Mouse (Mus musculus) spleen, adult 2 months (tissue): ENCODE data around the gene Taar7a. TPM values are rescaled to one million over a fixed set of nuclear protein-coding genes. Genes with fewer than 3 reads are reported as not detected.

Experiments
- DNase-seq, 2 experiments: peaks; one replicate each; pipeline versions ENCODE4 v3.0.0 to v3.0.0-alpha.2; 2012 to 2021; ENCODE audit warnings: low spot score in 2 of 2, low read depth in 1 of 2
- H3K27ac ChIP-seq: fragments of 200-500 bp; 2 replicates; pipeline ENCODE4 v1.5.1; 2012; ENCODE audit warnings: low read length, inconsistent platforms; ENCODE audit not compliant: insufficient read depth
- H3K27me3 ChIP-seq: fragments of 200-500 bp; 2 replicates; pipeline ENCODE4 v1.6.1; 2012; ENCODE audit warnings: mild to moderate bottlenecking, moderate library complexity, low read length, inconsistent platforms; ENCODE audit not compliant: control insufficient read depth, insufficient read depth
- H3K36me3 ChIP-seq: fragments of 200-500 bp; 2 replicates; pipeline ENCODE4 v1.6.1; 2012; ENCODE audit warnings: mild to moderate bottlenecking, low read length, inconsistent platforms; ENCODE audit not compliant: control insufficient read depth, insufficient read depth
- H3K4me1 ChIP-seq: fragments of 200-500 bp; 2 replicates; pipeline ENCODE4 v1.6.1; 2011; ENCODE audit warnings: inconsistent platforms; ENCODE audit not compliant: control insufficient read depth, insufficient read depth, insufficient read length
- H3K4me3 ChIP-seq: fragments of 200-500 bp; 2 replicates; pipeline ENCODE4 v1.5.1; 2011; ENCODE audit warnings: mild to moderate bottlenecking, inconsistent platforms; ENCODE audit not compliant: insufficient read depth, insufficient read length; ENCODE audit errors: extremely low read depth
- CTCF ChIP-seq: fragments of 200-500 bp; IDR thresholded peaks from 2 replicates; pipeline ENCODE4 v1.5.1; 2011; ENCODE audit warnings: mild to moderate bottlenecking, inconsistent platforms; ENCODE audit not compliant: insufficient read depth, insufficient read length, insufficient replicate concordance; ENCODE audit errors: extremely low read depth
- POLR2A ChIP-seq: fragments of 200-500 bp; IDR thresholded peaks from 2 replicates; pipeline ENCODE4 v1.6.1; 2011; ENCODE audit warnings: low read depth, low read length, inconsistent platforms
- WGBS: fragments of 180-500 bp; shearing (Covaris S2); methylation state at CpG from one replicate; pipeline ENCODE4 v1.1.7; 2018; 5-methylcytosine and 5-hydroxymethylcytosine counted together
- polyA plus RNA-seq: library from polyadenylated mRNA; depleted of rRNA; stranded (reverse); fragments of >200 nt; gene quantifications from 2 replicates; pipeline ENCODE4 v1.2.3, GENCODE M21; 2012; rRNA removed

Gene Taar7a
- not detected in 2 replicates for polyA plus RNA-seq

DNA sequence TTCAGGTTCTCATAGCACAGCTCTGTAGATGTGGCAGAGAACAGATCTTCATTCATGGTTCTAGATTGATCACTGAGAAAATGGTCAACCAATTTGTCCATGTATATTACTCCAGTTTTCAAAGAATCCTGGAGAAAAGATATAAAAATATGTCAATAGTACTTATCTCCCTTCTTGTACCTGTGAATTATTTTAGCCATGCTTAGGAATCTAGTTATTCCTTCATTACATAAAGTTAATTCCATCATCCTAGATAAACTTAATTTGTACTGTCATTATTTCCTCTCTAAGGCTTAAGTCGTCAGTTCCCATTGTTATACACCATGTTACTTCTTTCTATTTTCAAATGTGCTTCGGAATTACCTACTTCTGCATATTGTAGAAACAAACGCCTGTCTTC lies at the start of gene Taar7a:
Taar7a (minus strand) TSS at position 101 of the 400 bp plus-strand sequence.
- no peak for DNase-seq
- TF ChIP-seq CTCF (no peak), POLR2A (no peak)
- no peaks in the 10 kb centered on the region for H3K4me1 ChIP-seq
- H3K27ac ChIP-seq = no peak within 1 kb of the TSS
- H3K27me3 ChIP-seq = no peaks in the 10 kb centered on the region
- no peaks in the 10 kb centered on the region for H3K36me3 ChIP-seq
- 84% methylated on average over 3 of the region's 3 CpGs for WGBS
- H3K4me3 ChIP-seq = no peak within 1 kb of the TSS

DNA sequence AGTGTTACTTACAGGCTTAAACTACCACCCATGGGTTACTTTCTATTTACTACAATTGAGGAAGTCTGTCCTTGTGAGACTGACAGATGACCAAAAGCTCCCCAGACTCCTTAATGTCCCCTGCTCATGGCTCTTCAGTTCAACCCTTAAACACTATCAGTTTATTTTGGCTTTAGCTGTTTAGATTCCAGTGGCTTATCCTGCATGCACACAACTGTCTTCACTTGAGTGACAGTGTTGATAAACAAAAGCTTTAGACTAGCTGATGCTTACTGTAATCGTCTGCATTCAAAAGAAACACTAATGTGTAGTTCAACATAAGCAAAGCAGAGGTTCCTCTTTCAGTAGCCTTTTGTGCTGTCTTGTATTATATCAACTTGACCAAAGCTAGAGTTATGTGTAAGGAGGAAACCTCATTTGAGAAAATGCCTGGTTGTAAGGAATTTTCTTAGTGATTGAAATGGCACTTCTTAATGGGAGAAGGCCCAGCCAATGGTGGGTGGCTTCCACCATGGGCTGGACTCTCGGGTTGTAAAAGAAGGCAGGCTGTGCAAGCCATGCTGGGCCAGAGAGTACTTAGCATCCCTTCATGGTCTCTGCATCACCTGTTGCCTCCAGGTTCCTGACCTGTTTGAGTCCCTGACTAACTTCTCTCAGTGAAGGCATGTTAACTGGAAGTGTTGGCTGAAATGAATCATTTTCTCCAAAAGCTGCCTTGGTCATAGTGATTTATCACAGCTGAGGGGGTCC lies 47.0 kb upstream of the Taar7a start:
- H3K27me3 ChIP-seq = no peaks in the 10 kb centered on the region
- WGBS = 70% methylated on average over 2 of the region's 2 CpGs
- H3K36me3 ChIP-seq = no peaks in the 10 kb centered on the region
- H3K4me3 ChIP-seq = no peak overlapping the region
- DNase-seq = no peak
- no peaks in the 10 kb centered on the region for H3K4me1 ChIP-seq
- no peak overlapping the region for H3K27ac ChIP-seq
- TF ChIP-seq CTCF (no peak), POLR2A (no peak)

DNA sequence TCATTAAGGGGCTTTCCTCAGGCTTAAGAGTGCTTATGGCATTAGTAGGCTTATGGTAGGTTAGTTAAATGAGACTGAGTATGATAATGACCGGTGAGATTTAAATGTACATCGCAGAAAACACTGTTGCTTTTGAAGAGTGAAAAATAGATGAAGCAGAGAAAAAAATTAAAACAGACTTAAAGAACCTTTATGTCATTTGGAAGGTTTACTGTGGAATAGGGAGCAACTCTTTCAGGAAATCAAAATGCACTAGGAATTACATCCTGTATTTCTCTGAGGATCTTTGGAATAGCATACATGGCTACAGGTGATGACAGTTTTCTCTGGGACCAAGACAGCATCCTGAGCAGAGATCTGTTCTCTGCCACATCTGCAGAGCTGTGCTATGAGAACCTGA lies 44.0 kb upstream of the Taar7a start, which contains the start of gene Taar7e:
Taar7e (plus strand) TSS at position 301 of the 400 bp plus-strand sequence.
- no peak within 1 kb of the TSS for H3K4me3 ChIP-seq
- DNase-seq = no peak
- H3K27me3 ChIP-seq = no peaks in the 10 kb centered on the region
- no peaks in the 10 kb centered on the region for H3K4me1 ChIP-seq
- no peak within 1 kb of the TSS for H3K27ac ChIP-seq
- WGBS = 94% methylated on average over 2 of the region's 2 CpGs
- no peak for TF ChIP-seq POLR2A
- no peaks in the 10 kb centered on the region for H3K36me3 ChIP-seq

DNA sequence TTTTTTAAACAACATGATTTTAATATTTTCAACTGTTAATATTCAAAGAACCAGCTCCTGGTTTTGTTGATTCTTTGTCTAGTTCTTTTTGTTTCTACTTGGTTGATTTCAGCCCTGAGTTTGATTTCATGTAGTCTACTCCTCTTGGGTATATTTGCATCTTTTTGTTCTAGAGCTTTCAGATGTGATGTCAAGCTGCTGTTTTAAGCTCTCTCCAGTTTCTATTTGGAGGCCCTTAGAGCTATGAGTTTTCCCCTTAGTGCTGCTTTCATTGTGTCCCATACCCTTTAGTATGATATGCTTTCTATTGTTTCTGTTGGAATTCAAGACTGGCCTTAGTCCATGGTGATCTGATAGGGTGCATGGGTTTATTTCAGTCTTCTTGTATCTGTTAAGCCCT lies 38.1 kb upstream of the Taar7a start:
- Histone ChIP-seq H3K27me3 (no peaks in the 10 kb centered on the region), H3K4me1 (no peaks in the 10 kb centered on the region), H3K4me3 (no peak overlapping the region), H3K27ac (no peak overlapping the region), H3K36me3 (no peaks in the 10 kb centered on the region)
- DNase-seq = no peak
- TF ChIP-seq CTCF (no peak), POLR2A (no peak)

DNA sequence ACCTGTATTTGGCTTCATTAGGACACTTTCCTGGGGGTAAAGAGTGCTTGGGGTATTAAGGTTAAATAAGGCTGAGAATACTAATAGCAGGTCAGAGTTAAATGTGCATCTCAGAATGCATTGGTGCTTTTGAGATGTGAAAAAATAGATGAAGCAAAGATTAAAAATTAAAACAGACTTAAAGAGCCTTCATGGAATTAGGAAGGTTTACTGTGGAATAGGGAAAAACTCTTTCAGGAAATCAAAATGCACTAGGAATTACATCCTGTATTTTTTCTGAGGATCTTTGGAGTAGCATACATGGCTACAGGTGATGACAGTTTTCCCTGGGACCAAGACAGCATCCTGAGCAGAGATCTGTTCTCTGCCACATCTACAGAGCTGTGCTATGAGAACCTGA lies 33.6 kb upstream of the Taar7a start, which contains the start of gene Taar7d:
Taar7d (plus strand) TSS at position 301 of the 400 bp plus-strand sequence.
- Histone ChIP-seq H3K36me3 (no peaks in the 10 kb centered on the region), H3K27me3 (no peaks in the 10 kb centered on the region), H3K27ac (no peak within 1 kb of the TSS), H3K4me3 (no peak within 1 kb of the TSS), H3K4me1 (no peaks in the 10 kb centered on the region)
- TF ChIP-seq POLR2A (no peak), CTCF (no peak)
- DNase-seq = no peak

DNA sequence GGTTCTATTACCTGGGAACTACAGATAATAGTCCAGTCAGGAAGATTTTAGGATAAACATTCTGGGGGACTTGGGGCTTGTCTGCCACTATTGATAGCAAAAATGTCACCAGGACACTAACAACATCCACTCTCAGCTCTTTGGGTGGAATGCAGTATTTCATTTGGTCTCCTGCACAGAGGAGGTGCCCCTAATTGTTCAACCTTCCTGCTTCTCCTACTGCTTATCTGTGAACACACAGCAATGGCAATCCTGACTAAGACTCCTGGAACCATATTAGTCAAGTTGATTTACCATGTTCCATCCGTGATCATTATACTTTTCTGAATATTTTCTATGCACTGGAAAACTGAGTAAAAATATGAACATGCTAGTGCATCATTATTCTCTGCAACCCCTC lies 14.9 kb upstream of the Taar7a start:
- DNase-seq = no peak
- H3K36me3 ChIP-seq = no peaks in the 10 kb centered on the region
- no peaks in the 10 kb centered on the region for H3K27me3 ChIP-seq
- no peak overlapping the region for H3K27ac ChIP-seq
- WGBS = 78% methylated on average over 1 of the region's 1 CpGs
- TF ChIP-seq CTCF = no peak
- no peak for TF ChIP-seq POLR2A
- H3K4me1 ChIP-seq = no peaks in the 10 kb centered on the region
- H3K4me3 ChIP-seq = no peak overlapping the region

DNA sequence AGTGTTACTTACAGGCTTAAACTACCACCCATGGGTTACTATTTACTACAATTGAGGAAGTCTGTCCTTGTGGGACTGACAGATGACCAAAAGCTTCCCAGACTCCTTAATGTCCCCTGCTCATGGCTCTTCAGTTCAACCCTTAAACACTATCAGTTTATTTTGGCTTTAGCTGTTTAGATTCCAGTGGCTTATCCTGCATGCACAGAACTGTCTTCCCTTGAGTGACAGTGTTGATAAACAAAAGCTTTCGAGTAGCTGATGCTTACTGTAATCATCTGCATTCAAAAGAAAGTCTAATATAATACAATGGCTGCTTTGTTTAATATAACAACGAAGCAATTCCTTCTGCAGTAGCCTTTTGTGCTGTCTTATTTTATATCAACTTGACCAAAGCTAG lies 13.8 kb upstream of the Taar7a start:
- no peak overlapping the region for H3K27ac ChIP-seq
- 74% methylated on average over 2 of the region's 2 CpGs for WGBS

More for the DNA sequence above, 13.8 kb upstream of the Taar7a start:
- no peak overlapping the region for H3K4me3 ChIP-seq
- no peaks in the 10 kb centered on the region for H3K36me3 ChIP-seq
- TF ChIP-seq POLR2A = no peak
- no peak for TF ChIP-seq CTCF
- H3K4me1 ChIP-seq = no peaks in the 10 kb centered on the region
- DNase-seq = no peak
- H3K27me3 ChIP-seq = no peaks in the 10 kb centered on the region
